Mouse (Mus musculus): ENCODE data around the gene Mmp20. TPM values are rescaled to one million over a fixed set of nuclear protein-coding genes. Genes with fewer than 3 reads are reported as not detected.

Gene Mmp20
- polyA plus RNA-seq, 1 experiment from 2014 or later, result not detected

GRCm38 (mm10) chr9:7652351-7653085 lies 24.5 kb downstream of the Mmp20 start:
- Histone ChIP-seq H3K9ac (no peak overlapping the region), H3K36me3 (no peaks in the 10 kb centered on the region), H3K9me3 (no peaks in the 10 kb centered on the region), H3K27ac (replicated peaks) (no peak overlapping the region), H3K4me1 (no peaks in the 10 kb centered on the region), H3K4me2 (no peak overlapping the region), H3K4me3 (no peak overlapping the region), H3K27me3 (replicated peaks) (no peaks in the 10 kb centered on the region)
- WGBS, result 40% methylated on average over 5 of the region's 5 CpGs
- ATAC-seq (ENCODE audit: extremely low read depth, insufficient number of reproducible peaks, low FRiP score, low TSS enrichment), result no peak

DNA sequence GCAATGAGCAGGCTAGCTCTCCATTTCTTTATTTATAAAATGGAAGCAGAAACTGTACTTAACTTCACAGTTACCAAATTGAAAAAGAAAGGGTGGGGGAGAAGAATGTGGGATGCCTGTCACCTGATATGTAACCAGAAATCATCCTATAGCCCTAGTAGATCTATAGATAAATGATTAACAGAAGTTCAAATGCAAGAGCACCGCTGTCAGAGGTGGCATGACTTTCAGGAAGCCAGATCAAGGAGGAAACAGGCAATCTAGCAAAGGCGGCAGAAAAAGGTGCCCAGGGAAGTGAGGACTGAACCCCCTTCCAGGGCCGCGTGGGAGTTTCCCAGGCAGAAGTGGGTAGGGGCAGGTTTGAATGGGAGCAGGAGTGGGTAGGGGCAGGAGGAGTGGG lies 29.9 kb downstream of the Mmp20 start:
- Histone ChIP-seq H3K9me3 (no peaks in the 10 kb centered on the region), H3K27me3 (replicated peaks) (no peaks in the 10 kb centered on the region), H3K9ac (no peak overlapping the region), H3K36me3 (no peaks in the 10 kb centered on the region), H3K4me2 (no peak overlapping the region), H3K4me3 (no peak overlapping the region), H3K27ac (replicated peaks) (no peak overlapping the region), H3K4me1 (no peaks in the 10 kb centered on the region)
- WGBS, result 75% methylated on average over 4 of the region's 4 CpGs
- ATAC-seq (ENCODE audit: extremely low read depth, insufficient number of reproducible peaks, low FRiP score, low TSS enrichment), result no peak

- 79% methylated on average over 6 of the region's 6 CpGs for whole genome bisulfite sequencing
- Histone ChIP-seq H3K4me2 (no peak overlapping the region), H3K27ac (replicated peaks) (no peak overlapping the region), H3K4me1 (no peaks in the 10 kb centered on the region), H3K4me3 (no peak overlapping the region), H3K9ac (no peak overlapping the region), H3K27me3 (replicated peaks) (no peaks in the 10 kb centered on the region), H3K36me3 (no peaks in the 10 kb centered on the region), H3K9me3 (no peaks in the 10 kb centered on the region)
- ATAC-seq (ENCODE audit: extremely low read depth, insufficient number of reproducible peaks, low FRiP score, low TSS enrichment), result no peak
Observed at GRCm38 (mm10) chr9:7659469-7660020, 31.5 kb downstream of the Mmp20 start.

DNA sequence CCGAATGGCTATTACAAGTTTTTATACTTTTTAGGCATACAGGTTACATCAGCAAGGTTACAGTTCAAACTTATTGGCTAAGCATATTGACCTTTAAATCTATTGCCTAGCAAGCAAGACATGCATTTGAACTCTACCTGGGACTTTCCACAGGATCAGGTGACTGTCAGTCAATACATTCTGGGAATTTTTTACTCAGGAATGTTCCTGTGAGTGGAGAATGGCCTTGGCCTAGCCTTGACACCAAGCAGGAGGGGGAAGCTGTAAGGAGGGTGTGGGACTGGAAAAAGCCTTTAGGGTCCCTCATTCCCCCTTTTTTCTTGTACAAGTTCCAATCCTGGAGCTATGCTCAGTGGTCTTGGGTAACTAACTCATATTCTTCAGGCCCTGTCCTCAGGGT lies 33.3 kb downstream of the Mmp20 start:
- Histone ChIP-seq H3K9ac (no peak overlapping the region), H3K36me3 (no peaks in the 10 kb centered on the region), H3K27me3 (replicated peaks) (no peaks in the 10 kb centered on the region), H3K4me3 (no peak overlapping the region), H3K4me1 (no peaks in the 10 kb centered on the region), H3K9me3 (no peaks in the 10 kb centered on the region), H3K4me2 (no peak overlapping the region), H3K27ac (replicated peaks) (no peak overlapping the region)
- ATAC-seq (ENCODE audit: extremely low read depth, insufficient number of reproducible peaks, low FRiP score, low TSS enrichment), result no peak
- 92% methylated on average over 1 of the region's 1 CpGs for WGBS

GRCm38 (mm10) chr9:7669674-7670073 lies 41.6 kb downstream of the Mmp20 start:
- ATAC-seq (ENCODE audit: extremely low read depth, insufficient number of reproducible peaks, low FRiP score, low TSS enrichment), result no peak
- WGBS, result 86% methylated on average over 1 of the region's 1 CpGs
- no peaks in the 10 kb centered on the region for H3K9me3 ChIP-seq

GRCm38 (mm10) chr9:7672985-7673384 lies 45.0 kb downstream of the Mmp20 start:
- no peak overlapping the region for H3K4me3 ChIP-seq
- no peaks in the 10 kb centered on the region for H3K4me1 ChIP-seq
- H3K9ac ChIP-seq, result no peak overlapping the region
- no peaks in the 10 kb centered on the region for H3K36me3 ChIP-seq
- WGBS, result 75% methylated on average over 9 of the region's 9 CpGs
- no peak overlapping the region for H3K27ac ChIP-seq (replicated peaks)
- ATAC-seq (ENCODE audit: extremely low read depth, insufficient number of reproducible peaks, low FRiP score, low TSS enrichment), result no peak
- H3K27me3 ChIP-seq (replicated peaks), result no peaks in the 10 kb centered on the region
- no peaks in the 10 kb centered on the region for H3K9me3 ChIP-seq
- no peak overlapping the region for H3K4me2 ChIP-seq

More at GRCm38 (mm10) chr9:7669674-7670073, 41.6 kb downstream of the Mmp20 start:
- H3K4me3 ChIP-seq, result no peak overlapping the region
- no peaks in the 10 kb centered on the region for H3K27me3 ChIP-seq (replicated peaks)
- H3K4me1 ChIP-seq, result no peaks in the 10 kb centered on the region
- H3K9ac ChIP-seq, result no peak overlapping the region
- no peak overlapping the region for H3K4me2 ChIP-seq
- no peak overlapping the region for H3K27ac ChIP-seq (replicated peaks)
- H3K36me3 ChIP-seq, result no peaks in the 10 kb centered on the region

- Histone ChIP-seq H3K36me3 (no peaks in the 10 kb centered on the region), H3K4me3 (no peak overlapping the region), H3K9me3 (no peaks in the 10 kb centered on the region), H3K4me1 (no peaks in the 10 kb centered on the region), H3K27ac (replicated peaks) (no peak overlapping the region), H3K27me3 (replicated peaks) (no peaks in the 10 kb centered on the region), H3K4me2 (no peak overlapping the region), H3K9ac (no peak overlapping the region)
- WGBS, result 73% methylated on average over 2 of the region's 2 CpGs
- no peak for ATAC-seq (ENCODE audit: extremely low read depth, insufficient number of reproducible peaks, low FRiP score, low TSS enrichment)
Observed at GRCm38 (mm10) chr9:7678154-7678837, 50.3 kb downstream of the Mmp20 start.

DNA sequence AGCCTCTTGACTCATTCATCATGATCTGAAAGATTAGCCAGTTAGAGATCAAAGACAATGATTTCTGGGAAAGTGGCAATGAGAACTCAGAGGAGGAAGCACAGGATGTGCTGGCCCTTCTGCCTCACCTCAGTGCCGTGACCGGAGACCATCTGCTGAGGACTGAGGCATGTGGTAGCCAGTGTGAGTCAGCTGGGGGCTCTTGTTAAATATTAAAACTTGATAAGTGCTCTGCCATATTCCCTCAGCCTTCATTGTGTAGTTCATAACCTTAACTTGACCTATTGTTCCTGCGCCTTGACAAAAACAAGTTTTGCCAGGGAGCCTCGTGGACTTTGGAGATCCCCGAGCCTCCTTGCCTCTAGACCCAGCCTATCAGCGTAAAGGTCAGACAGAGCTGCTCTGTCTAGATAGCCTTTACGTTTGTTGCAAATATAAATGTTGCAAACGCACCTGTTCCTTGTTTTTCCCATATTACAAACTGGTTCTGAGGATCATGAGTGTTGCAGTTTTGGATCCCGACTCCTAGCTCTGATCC lies 54.1 kb downstream of the Mmp20 start:
- no peak for ATAC-seq (ENCODE audit: extremely low read depth, insufficient number of reproducible peaks, low FRiP score, low TSS enrichment)
- H3K27ac ChIP-seq (replicated peaks), result no peak overlapping the region
- H3K36me3 ChIP-seq, result no peaks in the 10 kb centered on the region
- H3K4me3 ChIP-seq, result no peak overlapping the region
- no peak overlapping the region for H3K4me2 ChIP-seq
- H3K27me3 ChIP-seq (replicated peaks), result no peaks in the 10 kb centered on the region
- no peak overlapping the region for H3K9ac ChIP-seq
- 83% methylated on average over 9 of the region's 9 CpGs for WGBS
- no peaks in the 10 kb centered on the region for H3K4me1 ChIP-seq
- no peaks in the 10 kb centered on the region for H3K9me3 ChIP-seq

GRCm38 (mm10) chr9:7686024-7686423 lies 58.0 kb downstream of the Mmp20 start:
- Histone ChIP-seq H3K36me3 (no peaks in the 10 kb centered on the region), H3K9me3 (no peaks in the 10 kb centered on the region), H3K4me1 (no peaks in the 10 kb centered on the region), H3K4me3 (no peak overlapping the region), H3K27me3 (replicated peaks) (no peaks in the 10 kb centered on the region), H3K27ac (replicated peaks) (no peak overlapping the region), H3K9ac (no peak overlapping the region), H3K4me2 (no peak overlapping the region)
- ATAC-seq (ENCODE audit: extremely low read depth, insufficient number of reproducible peaks, low FRiP score, low TSS enrichment), result no peak
- 52% methylated on average over 2 of the region's 2 CpGs for WGBS

DNA sequence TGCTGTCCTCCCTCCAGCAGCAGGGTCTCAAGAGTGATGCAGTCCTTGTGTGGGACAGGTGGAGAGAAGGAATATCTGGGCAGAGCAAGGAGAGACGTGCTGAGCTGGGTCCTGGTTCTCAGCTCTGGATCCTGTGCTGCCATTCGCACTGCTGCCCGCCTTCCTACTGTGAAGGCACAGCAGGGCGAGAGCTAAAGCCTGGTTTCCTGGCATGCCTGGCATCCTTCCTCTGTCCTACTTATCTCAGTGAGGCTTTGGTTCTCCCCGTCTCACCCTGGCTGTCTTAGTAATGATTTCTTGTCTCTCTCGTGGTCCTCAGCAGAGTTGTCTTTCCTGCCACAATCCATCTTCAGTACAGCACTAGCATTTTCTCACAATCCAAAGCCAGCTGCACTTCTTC lies 61.8 kb downstream of the Mmp20 start:
- no peak for ATAC-seq (ENCODE audit: extremely low read depth, insufficient number of reproducible peaks, low FRiP score, low TSS enrichment)
- Histone ChIP-seq H3K27ac (replicated peaks) (no peak overlapping the region), H3K27me3 (replicated peaks) (no peaks in the 10 kb centered on the region), H3K9me3 (no peaks in the 10 kb centered on the region), H3K4me2 (no peak overlapping the region), H3K9ac (no peak overlapping the region), H3K4me3 (no peak overlapping the region), H3K36me3 (no peaks in the 10 kb centered on the region), H3K4me1 (no peaks in the 10 kb centered on the region)
- WGBS, result 33% methylated on average over 6 of the region's 6 CpGs

GRCm38 (mm10) chr9:7691790-7692189 lies 63.8 kb downstream of the Mmp20 start, which contains the start of gene Mmp7:
Gene Mmp7 (plus strand): TSS chr9:7692090.
- no peak within 1 kb of the TSS for H3K9ac ChIP-seq
- no peak within 1 kb of the TSS for H3K4me3 ChIP-seq
- no peak within 1 kb of the TSS for H3K4me2 ChIP-seq
- H3K4me1 ChIP-seq, result no peaks in the 10 kb centered on the region
- no peak for ATAC-seq (ENCODE audit: extremely low read depth, insufficient number of reproducible peaks, low FRiP score, low TSS enrichment)
- no peak within 1 kb of the TSS for H3K27ac ChIP-seq (replicated peaks)
- H3K9me3 ChIP-seq, result no peaks in the 10 kb centered on the region
- H3K27me3 ChIP-seq (replicated peaks), result no peaks in the 10 kb centered on the region
- H3K36me3 ChIP-seq, result no peaks in the 10 kb centered on the region
- 96% methylated on average over 1 of the region's 1 CpGs for WGBS
